Mouse (Mus musculus): Measurements from ENCODE around the gene Olfr994. TPM values are rescaled to one million over a fixed set of nuclear protein-coding genes. Genes with fewer than 3 reads are reported as not detected.

Olfr994 gene
- not detected in 2 replicates for polyA plus RNA-seq (2012; rRNA removed)

GRCm38 (mm10) chr2:85436351-85436750 lies at the start of gene Olfr994:
TSS of gene Olfr994 (minus strand) at chr2:85436451.
- 92% methylated on average over 3 of the region's 3 CpGs for WGBS

GRCm38 (mm10) chr2:85466801-85467325 lies 30.6 kb upstream of the Olfr994 start:
- no peak overlapping the region for H3K27ac ChIP-seq (ENCODE audit: control insufficient read depth, insufficient read depth, low read length)
- no peaks in the 10 kb centered on the region for H3K27me3 ChIP-seq (ENCODE audit: control insufficient read depth, insufficient read depth, low read length)
- TF ChIP-seq CTCF (IDR thresholded peaks at IDR 0.05; ENCODE audit: borderline replicate concordance, control insufficient read depth, extremely low read depth, insufficient read depth, low read length, poor library complexity) (no peak), POLR2A (IDR thresholded peaks at IDR 0.05; ENCODE audit: control insufficient read depth, extremely low read depth, insufficient read depth, low read length, poor library complexity) (no peak)
- no peak overlapping the region for H3K4me3 ChIP-seq (ENCODE audit: control insufficient read depth, insufficient read depth, low read length)
- no peaks in the 10 kb centered on the region for H3K4me1 ChIP-seq (replicated peaks; ENCODE audit: control insufficient read depth, insufficient read depth, low read length)
- 80% methylated on average over 3 of the region's 3 CpGs for WGBS
- H3K36me3 ChIP-seq (ENCODE audit: control insufficient read depth, insufficient read depth, low read length) = no peaks in the 10 kb centered on the region
- DNase-seq = no peak

More at GRCm38 (mm10) chr2:85436351-85436750, at the start of gene Olfr994:
- no peak within 1 kb of the TSS for H3K27ac ChIP-seq (ENCODE audit: control insufficient read depth, insufficient read depth, low read length)
- H3K27me3 ChIP-seq (ENCODE audit: control insufficient read depth, insufficient read depth, low read length) = no peaks in the 10 kb centered on the region
- H3K4me3 ChIP-seq (ENCODE audit: control insufficient read depth, insufficient read depth, low read length) = no peak within 1 kb of the TSS
- no peak for DNase-seq
- no peaks in the 10 kb centered on the region for H3K4me1 ChIP-seq (replicated peaks; ENCODE audit: control insufficient read depth, insufficient read depth, low read length)
- TF ChIP-seq CTCF (IDR thresholded peaks at IDR 0.05; ENCODE audit: borderline replicate concordance, control insufficient read depth, extremely low read depth, insufficient read depth, low read length, poor library complexity) = no peak
- TF ChIP-seq POLR2A (IDR thresholded peaks at IDR 0.05; ENCODE audit: control insufficient read depth, extremely low read depth, insufficient read depth, low read length, poor library complexity) = no peak
- H3K36me3 ChIP-seq (ENCODE audit: control insufficient read depth, insufficient read depth, low read length) = no peaks in the 10 kb centered on the region

GRCm38 (mm10) chr2:85443539-85443938 lies 7.3 kb upstream of the Olfr994 start, which contains the start of gene Olfr995:
TSS of gene Olfr995 (minus strand) at chr2:85443639.
- H3K4me1 ChIP-seq (replicated peaks; ENCODE audit: control insufficient read depth, insufficient read depth, low read length) = no peaks in the 10 kb centered on the region
- DNase-seq = no peak
- TF ChIP-seq POLR2A (IDR thresholded peaks at IDR 0.05; ENCODE audit: control insufficient read depth, extremely low read depth, insufficient read depth, low read length, poor library complexity) = no peak
- no peak for TF ChIP-seq CTCF (IDR thresholded peaks at IDR 0.05; ENCODE audit: borderline replicate concordance, control insufficient read depth, extremely low read depth, insufficient read depth, low read length, poor library complexity)
- no peaks in the 10 kb centered on the region for H3K27me3 ChIP-seq (ENCODE audit: control insufficient read depth, insufficient read depth, low read length)
- H3K4me3 ChIP-seq (ENCODE audit: control insufficient read depth, insufficient read depth, low read length) = no peak within 1 kb of the TSS
- H3K36me3 ChIP-seq (ENCODE audit: control insufficient read depth, insufficient read depth, low read length) = no peaks in the 10 kb centered on the region
- H3K27ac ChIP-seq (ENCODE audit: control insufficient read depth, insufficient read depth, low read length) = no peak within 1 kb of the TSS
- WGBS = 54% methylated on average over 1 of the region's 1 CpGs

DNA sequence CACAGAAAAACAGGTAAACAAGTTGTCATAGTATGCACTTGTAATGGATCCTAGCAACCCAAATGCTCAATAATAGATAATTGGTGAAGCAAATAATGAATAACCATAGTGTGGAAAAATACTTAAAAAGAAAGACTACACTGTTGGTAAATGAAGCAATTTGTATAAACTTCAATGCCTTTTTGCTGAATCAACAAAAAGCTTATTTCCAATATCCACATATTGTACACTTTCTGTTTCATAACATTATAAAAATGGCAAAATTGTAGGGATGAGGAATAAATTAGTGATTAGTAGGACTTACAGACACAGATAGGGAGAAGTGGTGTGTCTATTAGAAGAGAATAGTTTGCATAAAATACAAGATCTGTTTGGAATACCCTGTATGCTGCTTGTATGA lies 6.3 kb upstream of the Olfr994 start:
- no peaks in the 10 kb centered on the region for H3K36me3 ChIP-seq (ENCODE audit: control insufficient read depth, insufficient read depth, low read length)
- no peaks in the 10 kb centered on the region for H3K27me3 ChIP-seq (ENCODE audit: control insufficient read depth, insufficient read depth, low read length)
- no peak overlapping the region for H3K27ac ChIP-seq (ENCODE audit: control insufficient read depth, insufficient read depth, low read length)
- no peak for DNase-seq
- H3K4me3 ChIP-seq (ENCODE audit: control insufficient read depth, insufficient read depth, low read length) = no peak overlapping the region
- TF ChIP-seq CTCF (IDR thresholded peaks at IDR 0.05; ENCODE audit: borderline replicate concordance, control insufficient read depth, extremely low read depth, insufficient read depth, low read length, poor library complexity) (no peak), POLR2A (IDR thresholded peaks at IDR 0.05; ENCODE audit: control insufficient read depth, extremely low read depth, insufficient read depth, low read length, poor library complexity) (no peak)
- no peaks in the 10 kb centered on the region for H3K4me1 ChIP-seq (replicated peaks; ENCODE audit: control insufficient read depth, insufficient read depth, low read length)

GRCm38 (mm10) chr2:85425893-85426292 lies 10.4 kb downstream of the Olfr994 start:
- H3K4me1 ChIP-seq (replicated peaks; ENCODE audit: control insufficient read depth, insufficient read depth, low read length) = no peaks in the 10 kb centered on the region
- no peak overlapping the region for H3K4me3 ChIP-seq (ENCODE audit: control insufficient read depth, insufficient read depth, low read length)
- no peaks in the 10 kb centered on the region for H3K36me3 ChIP-seq (ENCODE audit: control insufficient read depth, insufficient read depth, low read length)
- no peak for DNase-seq
- H3K27ac ChIP-seq (ENCODE audit: control insufficient read depth, insufficient read depth, low read length) = no peak overlapping the region
- WGBS = 95% methylated on average over 1 of the region's 1 CpGs
- no peak for TF ChIP-seq CTCF (IDR thresholded peaks at IDR 0.05; ENCODE audit: borderline replicate concordance, control insufficient read depth, extremely low read depth, insufficient read depth, low read length, poor library complexity)
- no peak for TF ChIP-seq POLR2A (IDR thresholded peaks at IDR 0.05; ENCODE audit: control insufficient read depth, extremely low read depth, insufficient read depth, low read length, poor library complexity)
- no peaks in the 10 kb centered on the region for H3K27me3 ChIP-seq (ENCODE audit: control insufficient read depth, insufficient read depth, low read length)

GRCm38 (mm10) chr2:85414777-85415176 lies 21.5 kb downstream of the Olfr994 start, which contains the start of gene Olfr993:
TSS of gene Olfr993 (minus strand) at chr2:85414877.
- TF ChIP-seq POLR2A (IDR thresholded peaks at IDR 0.05; ENCODE audit: control insufficient read depth, extremely low read depth, insufficient read depth, low read length, poor library complexity) (no peak), CTCF (IDR thresholded peaks at IDR 0.05; ENCODE audit: borderline replicate concordance, control insufficient read depth, extremely low read depth, insufficient read depth, low read length, poor library complexity) (no peak)
- no peak within 1 kb of the TSS for H3K27ac ChIP-seq (ENCODE audit: control insufficient read depth, insufficient read depth, low read length)
- no peaks in the 10 kb centered on the region for H3K27me3 ChIP-seq (ENCODE audit: control insufficient read depth, insufficient read depth, low read length)
- H3K4me3 ChIP-seq (ENCODE audit: control insufficient read depth, insufficient read depth, low read length) = no peak within 1 kb of the TSS
- no peak for DNase-seq
- no peaks in the 10 kb centered on the region for H3K4me1 ChIP-seq (replicated peaks; ENCODE audit: control insufficient read depth, insufficient read depth, low read length)
- no peaks in the 10 kb centered on the region for H3K36me3 ChIP-seq (ENCODE audit: control insufficient read depth, insufficient read depth, low read length)

- WGBS = 58% methylated on average over 2 of the region's 2 CpGs
- H3K27me3 ChIP-seq (ENCODE audit: control insufficient read depth, insufficient read depth, low read length) = no peaks in the 10 kb centered on the region
- no peak for TF ChIP-seq POLR2A (IDR thresholded peaks at IDR 0.05; ENCODE audit: control insufficient read depth, extremely low read depth, insufficient read depth, low read length, poor library complexity)
- no peak for TF ChIP-seq CTCF (IDR thresholded peaks at IDR 0.05; ENCODE audit: borderline replicate concordance, control insufficient read depth, extremely low read depth, insufficient read depth, low read length, poor library complexity)
- no peaks in the 10 kb centered on the region for H3K4me1 ChIP-seq (replicated peaks; ENCODE audit: control insufficient read depth, insufficient read depth, low read length)
- H3K4me3 ChIP-seq (ENCODE audit: control insufficient read depth, insufficient read depth, low read length) = no peak within 1 kb of the TSS
- no peaks in the 10 kb centered on the region for H3K36me3 ChIP-seq (ENCODE audit: control insufficient read depth, insufficient read depth, low read length)
- H3K27ac ChIP-seq (ENCODE audit: control insufficient read depth, insufficient read depth, low read length) = no peak within 1 kb of the TSS
- DNase-seq = no peak
These were observed 26.9 kb downstream of the Olfr994 start, which contains the start of gene Olfr992 for GRCm38 (mm10) chr2:85409369-85409768. TSS of gene Olfr992 (minus strand) at chr2:85409469.

Other genes starting within 250 kb of the Olfr994 start
- gene Lrrc55, start 239.3 kb downstream of the Olfr994 start, polyA plus RNA-seq (2012; rRNA removed) = 0.48 and 0.50 TPM in 2 replicates
- gene Olfr987, start 97.1 kb downstream of the Olfr994 start, polyA plus RNA-seq (2012; rRNA removed) = not detected in 2 replicates
- gene Olfr988, start 73.2 kb downstream of the Olfr994 start, polyA plus RNA-seq (2012; rRNA removed) = not detected in 2 replicates
- gene Olfr992, start 27.0 kb downstream of the Olfr994 start, polyA plus RNA-seq (2012; rRNA removed) = not detected in 2 replicates
- gene Olfr993, start 21.6 kb downstream of the Olfr994 start, polyA plus RNA-seq (2012; rRNA removed) = not detected in 2 replicates
- gene Olfr995, start 7.2 kb upstream of the Olfr994 start, polyA plus RNA-seq (2012; rRNA removed) = not detected in 2 replicates
- gene 4833423E24Rik, start 82.6 kb upstream of the Olfr994 start, polyA plus RNA-seq (2012; rRNA removed) = 1.3 and 1.9 TPM in 2 replicates
- gene Olfr996, start 142.8 kb upstream of the Olfr994 start, polyA plus RNA-seq (2012; rRNA removed) = not detected in 2 replicates
- not detected in 2 replicates for gene Olfr998, start 152.5 kb upstream of the Olfr994 start, polyA plus RNA-seq (2012; rRNA removed)
- gene Olfr1000, start 175.5 kb upstream of the Olfr994 start, polyA plus RNA-seq (2012; rRNA removed) = not detected in 2 replicates
- not detected in 2 replicates for gene Olfr1002, start 214.3 kb upstream of the Olfr994 start, polyA plus RNA-seq (2012; rRNA removed)
- not detected in 2 replicates for gene Olfr154, start 228.0 kb upstream of the Olfr994 start, polyA plus RNA-seq (2012; rRNA removed)
- not detected in 2 replicates for gene Olfr1006, start 242.3 kb upstream of the Olfr994 start, polyA plus RNA-seq (2012; rRNA removed)

All from thymus, adult 2 months (tissue).